Comparison of ENCODE assay signal across 10 mouse cellular contexts in the genomic region with DNA sequence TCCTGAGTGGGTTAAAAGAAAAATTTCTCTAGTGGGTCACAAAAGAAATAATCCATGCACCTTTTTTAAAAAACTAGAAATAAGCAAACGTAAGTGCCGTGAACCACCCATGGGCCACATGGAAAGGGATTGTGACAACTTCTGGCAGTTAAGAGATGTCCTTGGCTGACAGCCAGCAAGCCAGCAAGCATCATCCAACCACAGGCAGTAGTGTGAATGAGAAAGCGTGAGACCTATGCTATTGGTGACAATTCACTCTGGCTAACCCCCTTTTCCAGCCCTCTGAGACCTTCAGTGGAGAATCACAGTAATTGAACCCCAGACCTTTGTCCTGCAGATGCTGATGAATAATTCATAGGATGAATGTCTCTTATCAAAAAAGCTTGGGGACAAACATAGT.
DNase-seq lines count a peak whose midpoint lies in the region; ATAC-seq lines count a peak whose summit lies in the region.
"Had no signal": no experiment of that assay in that cellular context is flagged by ENCODE, and none has a peak within 500 bp of the region (broad histone marks: within the 10 kb centered on the region; RNA-seq: fewer than 3 reads in every experiment).

No protein-coding gene starts in this region.

- no peak overlapping the region for H3K4me3 ChIP-seq in hindbrain, embryonic 12.5 days
- no peak overlapping the region for H3K4me3 ChIP-seq in hindbrain, embryonic 10.5 days
- no peak overlapping the region for H3K4me3 ChIP-seq in midbrain, embryonic 13.5 days (replicated peaks)
- no peak overlapping the region for H3K4me3 ChIP-seq in midbrain, embryonic 11.5 days (ENCODE audit: low read depth, low read length)
- H3K4me3 ChIP-seq: erythroblast, embryonic 14.5 days; liver, embryonic 15.5 days had no signal

- DNase-seq in cerebellum, adult 11 months, result peak; percentile 0
- DNase-seq in cerebellum, adult 9-10 months, result no peak
- DNase-seq in hindbrain, embryonic 10.5 days (ENCODE audit: low spot score), result no peak
- DNase-seq in midbrain, embryonic 11.5 days (ENCODE audit: low spot score, missing footprints), result no peak
- peak; percentile 14 to 27 for DNase-seq in kidney, postnatal 36 days

- H3K4me1 ChIP-seq in hindbrain, embryonic 12.5 days, result no peaks in the 10 kb centered on the region
- no peaks in the 10 kb centered on the region for H3K4me1 ChIP-seq in hindbrain, embryonic 10.5 days (replicated peaks)
- H3K4me1 ChIP-seq in midbrain, embryonic 13.5 days (replicated peaks), result no peaks in the 10 kb centered on the region
- H3K4me1 ChIP-seq in midbrain, embryonic 11.5 days (ENCODE audit: control insufficient read depth, insufficient read depth, low read length), result no peaks in the 10 kb centered on the region
- H3K4me1 ChIP-seq: liver, embryonic 15.5 days had no signal

- peak; percentile 56 for ATAC-seq in hindbrain, embryonic 12.5 days (ENCODE audit: low FRiP score)
- ATAC-seq in midbrain, embryonic 13.5 days, result peak; percentile 74
- no peak for ATAC-seq in midbrain, embryonic 11.5 days (ENCODE audit: low FRiP score)
- no peak for ATAC-seq in activated CD4-positive, CD25-positive, alpha-beta regulatory T cell, adult 4 months

- WGBS in hindbrain, embryonic 12.5 days, result 47% methylated on average over 3 of the region's 3 CpGs
- 78% methylated on average over 3 of the region's 3 CpGs for WGBS in hindbrain, embryonic 10.5 days
- WGBS in midbrain, embryonic 13.5 days, result 43% methylated on average over 3 of the region's 3 CpGs
- 86% methylated on average over 3 of the region's 3 CpGs for WGBS in midbrain, embryonic 11.5 days

- H3K4me2 ChIP-seq in hindbrain, embryonic 12.5 days (replicated peaks), result no peak overlapping the region
- H3K4me2 ChIP-seq in midbrain, embryonic 13.5 days (replicated peaks), result no peak overlapping the region
- H3K4me2 ChIP-seq in midbrain, embryonic 11.5 days, result no peak overlapping the region
- H3K4me2 ChIP-seq: liver, embryonic 15.5 days had no signal

- H3K27me3 ChIP-seq in hindbrain, embryonic 12.5 days, result no peaks in the 10 kb centered on the region
- no peaks in the 10 kb centered on the region for H3K27me3 ChIP-seq in hindbrain, embryonic 10.5 days (ENCODE audit: insufficient read depth, poor library complexity, severe bottlenecking)
- H3K27me3 ChIP-seq in midbrain, embryonic 13.5 days, result no peaks in the 10 kb centered on the region
- H3K27me3 ChIP-seq in midbrain, embryonic 11.5 days (ENCODE audit: control insufficient read depth, insufficient read depth, low read length), result no peaks in the 10 kb centered on the region
- H3K27me3 ChIP-seq: liver, embryonic 15.5 days had no signal

- no peak overlapping the region for H3K27ac ChIP-seq in hindbrain, embryonic 12.5 days
- H3K27ac ChIP-seq in hindbrain, embryonic 10.5 days, result no peak overlapping the region
- H3K27ac ChIP-seq in midbrain, embryonic 13.5 days, result no peak overlapping the region
- no peak overlapping the region for H3K27ac ChIP-seq in midbrain, embryonic 11.5 days (ENCODE audit: low read depth, low read length)
- H3K27ac ChIP-seq: liver, embryonic 15.5 days had no signal

- no peaks in the 10 kb centered on the region for H3K36me3 ChIP-seq in hindbrain, embryonic 12.5 days
- no peaks in the 10 kb centered on the region for H3K36me3 ChIP-seq in hindbrain, embryonic 10.5 days
- no peaks in the 10 kb centered on the region for H3K36me3 ChIP-seq in midbrain, embryonic 13.5 days
- no peaks in the 10 kb centered on the region for H3K36me3 ChIP-seq in midbrain, embryonic 11.5 days (ENCODE audit: control insufficient read depth, insufficient read depth, low read length)
- H3K36me3 ChIP-seq: liver, embryonic 15.5 days had no signal

- no peak overlapping the region for H3K9ac ChIP-seq in hindbrain, embryonic 12.5 days
- H3K9ac ChIP-seq in midbrain, embryonic 13.5 days (replicated peaks), result no peak overlapping the region
- no peak overlapping the region for H3K9ac ChIP-seq in midbrain, embryonic 11.5 days (ENCODE audit: low read length)
- H3K9ac ChIP-seq: liver, embryonic 15.5 days had no signal

- no peaks in the 10 kb centered on the region for H3K9me3 ChIP-seq in hindbrain, embryonic 12.5 days (replicated peaks)
- no peaks in the 10 kb centered on the region for H3K9me3 ChIP-seq in hindbrain, embryonic 10.5 days
- no peaks in the 10 kb centered on the region for H3K9me3 ChIP-seq in midbrain, embryonic 13.5 days
- no peaks in the 10 kb centered on the region for H3K9me3 ChIP-seq in midbrain, embryonic 11.5 days (ENCODE audit: control insufficient read depth, low read length)
- H3K9me3 ChIP-seq: liver, embryonic 15.5 days had no signal

Comparison
In these comparisons a context has a peak if more than half of its experiments do, and no peak if none do; other contexts are left out.
1. DNase-seq: peak in cerebellum, adult 11 months (single experiment) and kidney, postnatal 36 days (2 of 2); none in cerebellum, adult 9-10 months (single experiment), hindbrain, embryonic 10.5 days (single experiment) and midbrain, embryonic 11.5 days (single experiment).
2. ATAC-seq: peak in hindbrain, embryonic 12.5 days (single experiment) and midbrain, embryonic 13.5 days (single experiment); none in midbrain, embryonic 11.5 days (single experiment) and activated CD4-positive, CD25-positive, alpha-beta regulatory T cell, adult 4 months (single experiment).